Comparison of ENCODE assay signal across 8 mouse cellular contexts in genomic region chr6:90736691-90737245, GRCm38 (mm10).
DNase-seq lines count a peak whose midpoint lies in the region; ATAC-seq and TF ChIP-seq lines count a peak whose summit lies in the region.

No protein-coding gene starts in this region.

- TF ChIP-seq POLR2A in brain, embryonic 14.5 days (IDR thresholded peaks at IDR 0.05; ENCODE audit: borderline replicate concordance, extremely low read depth, insufficient read depth, insufficient read length, poor library complexity, severe bottlenecking), result peak; percentile 27; the same call in 1 of the 2 replicates

- H3K36me3 ChIP-seq in forebrain, embryonic 11.5 days (ENCODE audit: control insufficient read depth, insufficient read depth, low read length), result no peaks in the 10 kb centered on the region
- H3K36me3 ChIP-seq in megakaryocyte, embryonic 14.5 days (replicated peaks; ENCODE audit: low read length), result peaks cover 56% of the 10 kb centered on the region

- 1% methylated on average over 45 of the region's 52 CpGs for WGBS in forebrain, embryonic 11.5 days

- peak overlapping the region; percentile 66 for H3K4me3 ChIP-seq in forebrain, embryonic 11.5 days (ENCODE audit: low read depth, low read length)
- peak overlapping the region; percentile 90 for H3K4me3 ChIP-seq in megakaryocyte, embryonic 14.5 days (replicated peaks)

- peak; percentile 25 for DNase-seq in MN1 (ENCODE audit: low spot score)
- DNase-seq in brain, embryonic 14.5 days (ENCODE audit: low read depth), result peak; percentile 69
- DNase-seq in forebrain, embryonic 11.5 days (ENCODE audit: low spot score), result peak; percentile 78
- DNase-seq in heart, postnatal 36 days, result peak; percentile 68 to 72
- DNase-seq in left cerebral cortex, postnatal 36 days (ENCODE audit: low spot score in 2 of 2), result peak; percentile 46 to 65
- DNase-seq in spleen, adult 18-20 months, result peak; percentile 38 to 51
- no peak for DNase-seq in frontal cortex, postnatal 14 days (ENCODE audit: low spot score in 2 of 2)

- H3K27ac ChIP-seq in forebrain, embryonic 11.5 days (ENCODE audit: low read depth, low read length), result no peak overlapping the region

- peaks cover 8% of the 10 kb centered on the region; the same call in 1 of the 2 replicates for H3K4me1 ChIP-seq in forebrain, embryonic 11.5 days (replicated peaks; ENCODE audit: control insufficient read depth, insufficient read depth, low read length)
- peaks cover 98% of the 10 kb centered on the region for H3K4me1 ChIP-seq in megakaryocyte, embryonic 14.5 days

- H3K9ac ChIP-seq in forebrain, embryonic 11.5 days (ENCODE audit: low read length), result peak overlapping the region; percentile 74

- intact Hi-C loops in heart, postnatal 36 days (cut with DNase I), result loop anchor here (1.0 to 5.0 kb wide), 3 partner anchors 26 to 546 kb away; no protein-coding TSS in a partner anchor
- intact Hi-C loops in left cerebral cortex, postnatal 36 days (cut with DNase I), result loop anchor here (5.0 kb wide), 2 partner anchors 76 to 406 kb away; no protein-coding TSS in a partner anchor

- H3K9me3 ChIP-seq in forebrain, embryonic 11.5 days (ENCODE audit: control insufficient read depth, low read length), result no peaks in the 10 kb centered on the region
- no peaks in the 10 kb centered on the region for H3K9me3 ChIP-seq in megakaryocyte, embryonic 14.5 days

- peak overlapping the region; percentile 93 for H3K4me2 ChIP-seq in forebrain, embryonic 11.5 days (ENCODE audit: low read depth, low read length, severe bottlenecking)

- H3K27me3 ChIP-seq in forebrain, embryonic 11.5 days (ENCODE audit: control insufficient read depth, insufficient read depth, low read length), result no peaks in the 10 kb centered on the region
- H3K27me3 ChIP-seq in megakaryocyte, embryonic 14.5 days (replicated peaks), result peaks cover 19% of the 10 kb centered on the region

- TF ChIP-seq CTCF in brain, embryonic 14.5 days (IDR thresholded peaks at IDR 0.05; ENCODE audit: borderline replicate concordance, extremely low read depth, insufficient read depth, insufficient read length), result no peak

- ATAC-seq in forebrain, embryonic 11.5 days (replicated peaks; ENCODE audit: low FRiP score), result peak; percentile 57

Comparison
In these comparisons a context has a peak if more than half of its experiments do, and no peak if none do; other contexts are left out.
1. DNase-seq: peak in MN1 (single experiment), brain, embryonic 14.5 days (single experiment), forebrain, embryonic 11.5 days (single experiment), heart, postnatal 36 days (2 of 2), left cerebral cortex, postnatal 36 days (2 of 2) and spleen, adult 18-20 months (2 of 2); none in frontal cortex, postnatal 14 days (0 of 2).